Mouse (Mus musculus) adrenal gland, adult 18-20 months (tissue): Measurements from ENCODE around the gene Smc1b. TPM values are rescaled to one million over a fixed set of nuclear protein-coding genes. Genes with fewer than 3 reads are reported as not detected.

Experiments
- DNase-seq, 2 experiments: peaks; one replicate each; pipeline ENCODE4 v3.0.0; 2021 to 2022; ENCODE audit warnings: low spot score in 2 of 2
- long read RNA-seq, 2 experiments: library from polyadenylated mRNA; stranded (forward); transcript quantifications; one replicate each; pipeline ENCODE4 v2.0.0; 2021
- total RNA-seq, 2 experiments: library from RNA; stranded (reverse); gene quantifications; 1 replicate in 1 of 2; 2 replicates in 1 of 2; pipeline ENCODE4 v1.2.3; 2021

Gene Smc1b
- total RNA-seq: not detected
- long read RNA-seq, experiment 1: 0 reads
- long read RNA-seq, experiment 2: 0 reads

DNA sequence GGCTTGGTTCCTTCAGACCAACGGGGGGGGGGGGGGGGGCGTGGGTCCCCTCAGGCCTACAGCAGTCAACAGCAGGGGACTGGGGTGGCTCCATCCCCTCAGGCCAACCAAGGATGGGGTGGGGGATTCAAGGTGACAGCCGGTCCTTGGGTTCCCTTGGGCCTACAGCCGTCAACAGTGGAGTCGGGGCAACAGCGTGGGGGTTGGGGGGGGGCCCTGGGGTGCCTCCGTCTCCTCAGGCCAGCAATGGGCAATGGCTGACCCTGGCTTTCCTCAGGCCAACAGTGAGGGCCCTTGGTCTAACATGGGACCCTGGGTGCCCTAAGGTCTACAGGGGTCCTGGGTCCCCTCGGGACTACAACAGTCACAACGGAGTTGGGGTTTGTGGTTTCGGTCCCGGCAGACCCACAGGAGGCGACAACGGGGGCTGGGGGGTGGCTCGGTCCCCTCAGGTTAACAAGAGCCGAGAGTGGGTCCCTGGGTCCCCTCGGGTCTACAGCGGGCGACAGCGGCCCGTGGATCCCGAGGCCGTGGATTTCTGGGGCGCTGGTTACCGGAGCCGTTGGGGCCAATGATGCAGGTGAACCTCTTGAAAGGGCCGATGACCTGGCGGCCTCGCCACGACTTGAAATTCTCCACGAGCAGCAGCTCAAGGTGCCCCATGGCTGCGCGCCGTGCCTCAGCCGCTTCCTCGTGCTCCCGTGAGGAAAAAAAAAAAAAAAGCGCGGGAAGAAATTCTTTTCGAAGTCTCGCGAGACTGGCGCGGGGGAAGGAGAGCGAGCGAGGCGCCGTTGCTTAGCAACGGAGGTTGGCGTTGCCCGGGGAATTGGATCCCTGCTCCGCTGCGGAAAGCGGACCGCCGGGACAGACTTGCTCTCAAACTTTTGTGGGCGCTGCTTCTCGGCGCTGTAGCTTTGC, at the start of gene Smc1b, which contains the start of gene Ribc2:
TSS of gene Smc1b (minus strand) at position 690 of the 918 bp plus-strand sequence.
TSS of gene Ribc2 (plus strand) at position 804 of the 918 bp plus-strand sequence.
- peak in 1 of 2 experiments; percentile 14 for DNase-seq

DNA sequence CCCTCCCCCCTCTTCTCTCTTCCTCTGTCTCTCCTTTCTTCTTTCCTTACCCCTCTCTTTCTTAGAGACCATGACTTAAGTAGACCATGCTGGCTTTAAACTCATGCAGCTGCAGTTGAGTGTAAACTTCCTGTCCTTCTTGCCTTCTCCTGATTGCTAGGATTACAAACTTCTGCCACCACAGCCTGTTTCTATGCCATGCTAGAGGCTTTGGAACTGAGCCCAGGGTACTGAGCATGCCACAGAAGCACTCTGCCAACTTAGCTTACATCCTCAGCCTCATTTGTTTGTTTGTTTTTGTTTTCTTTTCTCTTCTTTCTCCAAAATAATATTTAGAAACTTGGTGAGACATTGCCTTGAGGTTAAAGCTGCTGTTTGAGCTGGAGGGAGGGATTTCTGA, 48.6 kb upstream of the Smc1b start:
- DNase-seq: no peak

DNA sequence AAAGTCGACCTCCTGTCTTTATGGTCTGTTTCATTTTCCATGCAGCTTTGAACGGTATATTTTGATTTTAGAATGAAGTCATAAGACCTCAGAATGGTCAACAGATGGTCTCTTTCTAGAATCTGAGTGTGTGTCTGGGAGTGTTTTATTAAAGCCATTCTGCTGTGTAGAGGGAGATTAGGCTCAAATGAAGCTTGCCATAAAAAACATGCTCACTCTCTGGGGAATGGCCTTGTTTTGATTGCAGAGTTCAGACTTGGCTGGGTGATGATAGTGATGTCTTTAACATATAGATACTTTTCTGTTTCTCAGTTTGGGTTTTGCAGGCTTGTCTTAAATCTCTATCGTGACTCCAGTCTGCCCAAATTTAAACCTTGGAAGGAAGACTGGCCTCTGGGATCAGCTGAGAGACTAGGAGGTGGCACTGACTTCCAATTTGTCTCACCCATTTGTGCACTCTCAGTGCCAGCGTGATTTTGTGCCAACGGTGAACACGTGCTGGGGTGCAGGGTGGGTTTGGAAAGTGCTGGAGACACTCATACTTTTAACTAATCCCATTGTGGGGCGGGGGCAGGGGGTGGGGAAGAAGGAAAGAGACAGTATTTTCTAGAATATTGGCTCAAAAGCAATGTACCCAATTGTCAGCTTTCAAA, 47.9 kb upstream of the Smc1b start:
- DNase-seq: no peak

- no peak for DNase-seq
Observed at GRCm38 (mm10) chr15:85178172-85178571, 46.4 kb upstream of the Smc1b start.

- DNase-seq: peak; percentile 43 to 51
Observed at GRCm38 (mm10) chr15:85177576-85177975, 45.8 kb upstream of the Smc1b start.

DNA sequence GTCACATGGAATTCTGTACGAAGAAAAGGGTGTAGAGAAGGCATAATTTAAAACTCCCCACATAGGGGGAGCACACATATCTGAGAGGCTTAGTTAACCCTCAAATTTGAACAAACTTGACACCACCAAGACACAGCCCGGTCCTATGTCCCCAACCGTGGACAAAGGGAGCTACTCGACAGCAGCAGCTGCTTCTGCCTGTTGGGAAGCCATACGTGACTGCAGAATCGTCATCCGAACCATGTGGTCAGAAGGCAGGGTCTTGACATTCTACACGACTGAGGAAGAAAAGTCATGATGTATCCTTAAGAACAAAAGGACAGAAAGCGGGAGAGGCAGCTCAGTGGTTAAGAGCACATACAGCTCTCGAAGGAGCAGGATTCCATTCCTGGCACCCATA, 42.3 kb upstream of the Smc1b start:
- DNase-seq: no peak

DNA sequence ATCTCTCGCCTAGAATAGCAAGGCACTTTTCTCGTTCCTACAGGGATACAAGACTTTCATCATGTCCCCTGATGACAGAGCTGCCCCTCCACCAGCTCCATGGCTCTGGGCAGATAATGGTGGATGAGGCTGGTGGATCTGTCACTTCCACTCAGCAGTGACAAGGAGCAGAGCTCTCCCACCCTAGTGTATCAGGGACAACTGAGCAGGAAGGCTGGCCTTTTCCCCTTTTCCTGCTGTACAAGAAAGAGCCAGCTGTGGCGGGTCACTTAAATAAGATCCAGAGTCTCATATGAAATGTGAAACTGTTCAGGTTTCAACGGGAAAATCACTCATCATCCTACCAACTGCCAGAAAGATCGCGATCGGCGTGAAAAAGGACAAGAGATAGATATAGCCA, 41.7 kb upstream of the Smc1b start:
- no peak for DNase-seq

DNA sequence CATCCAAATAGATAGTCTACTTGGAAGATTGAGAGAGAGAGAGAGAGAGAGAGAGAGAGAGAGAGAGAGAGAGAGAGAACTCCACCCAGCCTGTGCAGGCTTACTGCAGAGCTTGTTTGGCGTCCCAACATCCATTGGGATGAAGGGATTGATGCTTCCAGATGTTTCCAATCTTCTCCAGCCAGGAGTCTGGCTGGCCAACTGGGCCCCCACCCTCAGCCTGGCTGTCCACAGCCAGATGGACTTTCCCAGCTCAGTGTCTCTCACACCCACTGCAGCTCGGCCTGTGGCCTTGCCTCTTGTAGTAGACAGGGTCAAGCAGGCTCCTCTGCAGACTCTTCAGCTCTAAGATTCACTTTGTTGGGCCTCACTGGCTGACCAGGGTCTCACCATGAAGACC, 40.3 kb upstream of the Smc1b start:
- DNase-seq: no peak

DNA sequence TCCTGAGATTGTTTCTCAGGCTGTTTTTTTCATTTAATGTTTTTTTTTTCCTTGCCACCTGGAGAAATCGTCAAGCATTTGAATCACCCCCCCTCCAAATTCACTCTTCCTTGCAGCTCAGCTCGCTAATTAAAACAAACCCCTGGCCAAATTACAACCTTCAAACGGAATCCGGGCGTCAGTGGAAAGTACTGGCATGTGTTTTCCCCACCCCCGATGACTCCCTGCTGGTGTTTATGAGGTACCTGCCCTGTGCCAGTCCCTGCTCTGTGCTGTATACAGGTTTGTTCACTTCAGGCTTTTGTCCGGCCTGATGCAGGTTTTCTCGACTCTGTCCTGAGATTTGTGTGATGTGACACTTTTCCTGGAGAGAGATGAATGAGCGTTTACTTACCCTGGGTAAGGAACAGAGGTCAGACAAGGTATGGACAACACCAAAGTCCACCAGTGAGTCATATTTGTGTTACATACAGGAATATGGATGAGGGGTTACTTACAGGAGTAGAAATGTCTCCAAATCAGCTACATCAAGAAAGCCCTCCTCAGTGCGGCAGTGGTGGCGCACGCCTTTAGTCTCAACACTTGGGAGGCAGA, 35.4 kb upstream of the Smc1b start:
- DNase-seq: no peak

DNA sequence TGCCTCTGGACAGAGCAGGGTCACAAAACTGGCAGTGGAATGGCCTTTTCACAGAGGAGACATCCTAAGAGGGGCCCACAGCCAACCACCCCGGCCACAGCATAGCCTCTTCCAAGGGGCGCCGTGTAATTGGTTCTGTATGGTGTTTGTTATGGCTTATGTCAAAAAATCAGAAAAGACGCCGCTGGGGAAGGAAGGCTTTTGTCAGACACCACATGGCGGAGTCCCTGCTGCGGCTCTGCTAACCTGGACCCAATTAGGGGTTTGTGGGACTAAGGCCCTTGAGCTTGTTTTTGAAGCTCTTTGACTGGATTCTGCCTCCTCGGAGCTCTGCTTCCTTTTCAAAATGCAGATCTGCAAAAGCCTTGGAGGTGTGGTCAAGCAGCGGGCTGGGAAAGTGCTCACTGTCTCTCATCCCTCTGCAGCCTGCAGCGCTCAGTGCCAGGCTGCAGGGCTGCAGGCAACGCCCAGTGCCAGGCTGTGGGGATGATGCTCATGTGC, 34.7 kb upstream of the Smc1b start:
- DNase-seq: no peak

DNA sequence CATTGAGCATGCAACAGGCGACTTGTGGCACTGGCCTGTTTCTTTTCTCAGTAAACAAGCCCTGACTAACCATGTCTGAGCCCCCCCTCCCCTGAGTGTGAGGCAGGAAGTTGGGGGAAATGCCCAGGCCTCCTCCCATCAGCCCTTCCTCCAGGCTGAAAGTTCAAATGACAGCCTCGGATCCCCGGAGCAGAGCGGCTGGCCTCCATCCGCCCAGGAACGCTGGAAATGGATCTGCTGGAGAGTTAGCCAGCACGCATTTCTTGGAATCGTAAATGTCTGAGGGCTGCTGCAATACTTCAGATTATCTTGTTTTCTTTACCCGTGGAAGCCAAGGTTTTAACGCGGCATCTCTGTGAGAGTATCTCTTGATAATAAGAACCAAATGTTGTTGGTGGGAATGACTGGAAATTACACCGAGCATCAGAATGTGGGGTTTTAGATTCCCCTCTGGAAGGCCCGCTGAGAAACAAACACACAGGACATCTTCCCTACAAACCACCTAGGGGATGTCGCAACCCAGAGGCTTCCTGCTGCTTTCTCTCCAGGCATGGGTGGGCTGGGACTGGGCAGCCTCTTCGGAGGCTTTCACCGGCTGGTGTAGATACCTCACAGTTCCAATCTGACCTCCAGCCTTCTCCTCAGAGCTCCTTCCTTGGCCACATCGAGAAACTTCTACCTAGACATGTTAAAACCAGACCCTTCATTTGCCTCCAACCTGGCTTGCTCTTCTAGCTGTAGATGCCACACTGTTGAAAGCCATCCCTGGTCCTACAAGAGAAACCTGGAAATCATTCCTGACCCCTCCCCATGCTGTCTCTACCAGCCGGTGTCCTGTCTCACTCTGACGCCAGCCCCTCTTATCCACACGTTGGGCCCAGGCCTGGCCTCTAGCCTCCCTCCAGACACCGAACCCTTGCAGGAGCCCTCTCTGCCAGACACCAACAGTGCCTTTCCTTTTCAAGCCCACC, 31.2 kb upstream of the Smc1b start:
- no peak for DNase-seq

DNA sequence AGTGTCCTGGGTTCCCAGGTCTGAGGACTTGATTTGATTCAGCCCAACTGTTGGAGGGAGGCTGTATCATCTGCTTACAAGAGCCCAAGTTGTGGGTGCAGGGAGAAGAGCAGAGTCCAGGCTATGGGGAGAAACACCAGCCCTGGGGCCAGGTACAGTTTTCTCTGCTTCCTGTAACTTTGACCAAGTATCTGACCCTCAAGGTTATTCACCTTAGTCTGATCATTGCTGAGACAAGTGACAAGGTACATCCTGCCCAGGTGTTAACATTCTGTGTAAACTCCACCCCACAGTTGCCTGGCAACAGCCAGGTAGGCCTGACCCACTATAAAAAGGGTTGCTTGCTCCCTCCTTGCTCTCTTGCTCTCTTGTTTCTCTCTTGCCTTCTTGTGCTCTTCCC, 29.7 kb upstream of the Smc1b start:
- no peak for DNase-seq

- DNase-seq: no peak
Observed at GRCm38 (mm10) chr15:85156198-85156597, 24.4 kb upstream of the Smc1b start.

GRCm38 (mm10) chr15:85154091-85154490, 22.3 kb upstream of the Smc1b start:
- no peak for DNase-seq

GRCm38 (mm10) chr15:85152577-85152976, 20.8 kb upstream of the Smc1b start:
- no peak for DNase-seq

DNA sequence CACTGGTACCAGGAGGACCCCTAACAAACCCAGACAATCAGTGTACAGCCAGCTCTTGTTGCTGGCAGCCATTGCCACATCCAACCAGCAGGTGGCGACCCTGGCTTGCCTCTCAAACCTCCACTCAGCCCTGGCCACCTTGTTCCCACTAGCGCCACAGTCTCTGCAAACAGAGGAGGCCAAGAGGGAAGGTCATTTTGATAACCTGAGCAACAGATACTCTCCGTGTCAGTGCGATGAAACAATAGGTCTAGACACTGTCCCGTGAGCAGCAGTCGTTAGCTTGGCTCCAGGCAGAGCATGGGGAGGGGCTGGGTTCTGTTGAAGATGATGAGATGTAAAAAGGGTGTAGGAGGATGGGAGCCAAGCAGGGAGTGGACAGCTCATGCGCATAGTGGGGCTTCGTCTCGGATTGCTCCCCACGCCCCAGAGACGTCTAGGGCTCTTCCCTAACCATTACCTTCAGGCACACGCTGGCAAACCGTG, 19.7 kb upstream of the Smc1b start:
- peak; percentile 68 to 72 for DNase-seq

- no peak for DNase-seq
Observed at GRCm38 (mm10) chr15:85144249-85144648, 12.5 kb upstream of the Smc1b start.

DNA sequence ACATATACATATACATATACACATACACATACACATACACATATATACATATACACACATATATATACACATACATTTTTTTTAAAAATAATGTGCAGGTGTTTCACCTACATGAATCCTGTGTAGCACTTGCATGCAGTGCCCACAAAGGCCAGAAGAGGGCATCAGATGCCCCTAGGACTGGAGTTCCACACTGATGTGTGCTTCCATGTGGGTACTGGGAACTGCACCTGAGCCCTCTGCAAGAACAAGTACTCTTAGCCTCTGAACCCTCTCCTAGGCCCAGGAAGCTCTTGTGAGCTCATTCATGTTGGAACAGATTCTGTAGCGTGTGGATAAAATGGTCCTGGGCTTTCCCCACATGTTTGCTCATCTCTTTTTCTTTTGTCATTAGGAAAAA, 12.0 kb upstream of the Smc1b start:
- DNase-seq: no peak

- no peak for DNase-seq
Observed at GRCm38 (mm10) chr15:85143161-85143560, 11.4 kb upstream of the Smc1b start.

- no peak for DNase-seq
Observed at GRCm38 (mm10) chr15:85142441-85142840, 10.7 kb upstream of the Smc1b start.
